Mouse (Mus musculus) right cerebral cortex, postnatal 36 days (tissue): Measurements from ENCODE around the gene Sirt4.
"Not testable (repeated sequence)": the region's sequence is repeated elsewhere in the genome, so short reads cannot be mapped to it uniquely, and the experiment has no call there.

Experiments
- DNase-seq, 2 experiments: peaks; one replicate each; pipeline ENCODE4 v3.0.0; 2022; ENCODE audit warnings: low spot score in 2 of 2, mixed read lengths in 1 of 2

The Sirt4 gene

DNA sequence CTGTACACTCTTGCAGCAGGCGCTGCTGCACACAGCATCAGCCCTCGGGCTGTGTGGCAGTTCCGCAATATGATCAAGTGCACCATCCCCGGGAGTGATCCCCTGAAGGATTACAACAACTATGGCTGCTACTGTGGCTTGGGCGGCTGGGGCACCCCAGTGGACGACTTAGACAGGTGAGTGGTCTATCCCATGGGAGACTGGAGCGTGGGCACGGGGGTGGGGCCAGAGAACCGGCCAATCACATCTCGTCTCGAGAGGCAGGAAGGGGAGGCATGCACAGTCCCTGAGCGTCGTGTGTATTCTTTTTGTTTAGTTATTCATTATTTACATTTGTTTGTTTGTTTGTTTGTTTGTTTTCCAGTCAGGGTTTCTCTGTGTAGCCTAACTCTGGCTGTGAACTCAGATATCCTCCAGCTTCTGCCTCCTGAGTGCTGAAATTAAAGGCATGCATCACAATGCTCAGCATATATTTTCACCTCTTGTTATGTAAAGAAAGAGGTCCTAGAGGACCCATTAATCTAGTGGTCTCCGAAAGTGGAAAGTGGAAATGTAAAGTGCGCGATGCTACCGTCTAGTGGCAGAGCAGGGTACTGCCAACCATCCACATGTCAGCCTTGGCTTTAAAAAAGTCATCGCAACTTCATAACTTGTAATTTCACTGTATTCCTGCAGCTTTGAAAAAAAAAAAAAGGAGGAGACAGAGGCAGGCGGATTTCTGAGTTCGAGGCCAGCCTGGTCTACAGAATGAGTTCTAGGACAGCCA lies 13.6 kb downstream of the Sirt4 start:
- DNase-seq: no peak

- no peak for DNase-seq
These were observed 14.7 kb downstream of the Sirt4 start for GRCm38 (mm10) chr5:115469791-115470190.

GRCm38 (mm10) chr5:115465642-115466420 lies 18.7 kb downstream of the Sirt4 start, which contains the start of gene Pla2g1b:
Pla2g1b (plus strand) TSS chr5:115466262.
- DNase-seq: no peak

DNA sequence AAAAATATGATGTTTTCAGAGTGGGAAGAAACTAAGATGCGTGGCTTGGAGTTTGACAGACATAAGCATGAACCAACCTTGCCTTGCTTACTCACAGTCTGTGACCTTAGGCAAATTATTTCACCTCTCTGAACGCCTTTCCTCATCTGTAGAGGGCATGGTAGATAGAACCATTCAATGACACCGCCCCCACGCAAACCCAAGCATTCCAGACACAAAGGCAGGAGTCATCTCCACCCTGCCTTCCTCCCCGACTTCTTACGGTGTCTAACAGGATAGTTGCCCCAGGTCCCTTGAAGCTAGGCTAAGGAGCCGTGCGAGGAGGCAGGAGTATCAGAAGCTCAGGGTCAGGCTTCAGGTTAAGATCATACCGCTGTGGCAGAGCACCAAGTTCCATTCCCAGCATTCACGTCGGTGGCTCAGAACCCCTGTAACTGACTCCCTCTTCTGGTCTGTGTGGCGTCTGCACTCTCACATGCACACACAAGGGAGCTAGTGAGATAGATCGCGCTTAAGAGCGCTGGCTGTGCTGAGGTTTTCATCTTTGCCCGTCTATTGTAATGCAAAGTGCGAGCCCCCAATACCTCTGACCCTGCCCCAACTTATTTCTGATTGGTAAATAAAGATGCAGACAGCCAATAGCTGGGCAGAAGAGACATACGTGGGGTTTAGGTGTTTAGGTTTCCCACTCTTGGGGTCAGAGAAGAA lies 20.0 kb downstream of the Sirt4 start:
- DNase-seq: no peak

DNA sequence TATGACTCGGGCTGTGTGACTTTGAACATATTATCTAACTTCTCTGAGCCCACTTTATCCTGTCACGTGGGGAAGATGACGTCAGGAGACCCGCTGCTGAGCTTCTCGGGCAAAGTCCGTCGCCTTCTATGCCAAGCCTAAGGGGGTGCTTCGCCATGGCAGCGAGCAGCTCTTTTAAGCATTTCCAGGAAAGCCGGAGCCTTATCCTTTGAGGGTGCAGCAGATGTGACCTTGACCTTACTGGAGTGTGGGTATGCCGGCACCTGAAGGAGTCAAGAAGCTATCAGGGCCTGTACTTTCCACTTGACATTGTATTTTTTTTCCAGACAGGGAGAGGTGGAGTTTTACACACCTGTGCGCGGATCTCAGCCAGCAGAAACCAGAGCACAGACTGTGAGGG lies 25.6 kb downstream of the Sirt4 start:
- no peak for DNase-seq

GRCm38 (mm10) chr5:115455838-115456237 lies 28.7 kb downstream of the Sirt4 start:
- DNase-seq: no peak

DNA sequence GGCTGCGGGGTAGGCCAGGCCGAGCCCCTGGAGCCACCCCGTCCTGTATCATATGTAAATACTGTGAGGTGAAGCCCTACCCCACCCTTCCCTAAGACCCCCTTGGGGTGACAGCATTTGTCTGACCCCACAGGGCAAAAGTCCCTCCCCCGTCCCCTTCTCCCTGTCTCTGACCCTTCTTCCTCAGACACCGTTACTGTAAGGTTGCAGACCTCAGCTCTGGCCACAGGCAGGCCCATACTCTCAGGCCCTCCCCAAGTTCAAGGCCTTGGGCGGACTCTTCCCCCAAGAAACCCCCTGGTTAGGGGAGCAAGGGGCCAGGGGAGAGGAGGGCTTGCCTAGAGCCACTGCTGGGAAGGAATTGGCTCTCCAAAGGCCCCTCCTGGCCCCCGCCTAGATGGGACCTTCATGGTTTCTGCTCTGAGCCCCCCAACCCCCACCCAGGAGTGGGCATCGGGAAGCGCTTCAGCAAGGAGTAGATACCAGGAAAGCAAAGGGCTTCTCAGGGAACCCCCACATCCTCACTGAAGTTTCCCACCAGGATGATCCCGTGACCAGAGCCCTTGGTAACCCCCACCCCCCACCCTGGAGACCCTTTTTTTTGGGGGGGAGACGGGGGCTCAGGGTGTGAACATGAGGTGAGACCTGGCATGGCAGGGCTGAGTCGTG lies 30.0 kb downstream of the Sirt4 start:
- no peak for DNase-seq

DNA sequence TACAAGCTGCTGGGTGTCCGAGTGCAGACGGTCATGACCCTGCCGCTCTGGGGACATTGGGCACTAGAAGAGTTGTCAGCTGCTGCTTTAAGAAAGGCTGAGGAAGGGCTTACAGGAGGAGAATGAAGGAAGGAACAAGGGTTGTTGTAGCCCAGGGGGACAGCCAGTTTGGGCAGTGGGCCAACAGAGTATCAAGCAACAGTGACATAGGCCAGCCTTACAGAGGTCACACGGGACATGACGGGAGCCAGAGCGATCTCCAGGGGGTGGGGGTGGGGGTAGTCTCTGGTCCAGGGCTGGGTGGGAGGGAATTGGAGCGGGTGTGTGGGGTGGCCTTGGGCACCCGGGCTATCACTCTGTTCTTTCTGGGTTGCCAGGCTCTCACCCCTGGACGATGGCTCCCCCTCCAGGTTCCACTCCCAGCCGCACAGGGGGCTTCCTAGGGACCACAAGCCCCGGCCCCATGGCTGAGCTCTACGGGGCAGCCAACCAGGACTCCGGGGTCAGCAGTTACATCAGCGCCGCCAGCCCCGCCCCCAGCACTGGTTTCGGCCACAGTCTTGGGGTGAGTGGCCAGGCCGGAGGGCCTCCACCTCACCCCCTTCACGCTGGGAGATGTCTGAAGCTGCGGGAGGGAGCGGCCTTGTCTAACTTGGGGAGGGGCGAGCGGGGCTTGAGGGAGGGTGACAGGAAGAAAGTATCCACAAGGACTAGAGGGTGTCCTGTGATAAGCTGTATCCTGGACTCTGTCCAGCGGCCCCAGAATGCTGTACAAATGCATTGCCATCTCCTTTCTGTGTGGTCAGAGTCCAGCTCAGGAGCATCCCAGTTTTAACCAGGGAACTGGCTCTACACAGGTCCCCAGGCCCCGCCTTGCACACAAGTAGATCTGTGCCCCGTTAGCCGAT lies 33.9 kb downstream of the Sirt4 start:
- no peak for DNase-seq

- no peak for DNase-seq
These were observed 35.3 kb downstream of the Sirt4 start for GRCm38 (mm10) chr5:115449247-115449646.

DNA sequence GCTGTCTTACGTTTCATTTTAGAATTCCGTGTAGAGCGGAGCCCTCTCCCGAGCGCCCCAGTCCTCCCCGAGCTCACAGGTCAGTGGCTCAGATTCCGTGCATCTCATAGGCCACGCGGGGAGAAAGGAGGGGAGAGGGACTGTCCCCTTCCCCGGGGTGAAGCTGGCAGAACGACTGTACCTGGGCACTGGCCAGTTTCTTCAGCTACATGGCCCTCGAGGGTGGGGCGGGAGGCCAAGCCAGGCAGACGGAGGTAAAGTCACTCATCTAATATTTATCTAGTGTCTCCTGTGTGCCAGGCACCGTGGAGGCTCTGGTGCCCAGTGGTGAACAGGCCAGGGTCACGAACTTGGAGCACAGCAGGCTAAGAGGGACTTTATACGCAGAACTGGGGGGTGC lies 37.4 kb downstream of the Sirt4 start:
- DNase-seq: no peak

DNA sequence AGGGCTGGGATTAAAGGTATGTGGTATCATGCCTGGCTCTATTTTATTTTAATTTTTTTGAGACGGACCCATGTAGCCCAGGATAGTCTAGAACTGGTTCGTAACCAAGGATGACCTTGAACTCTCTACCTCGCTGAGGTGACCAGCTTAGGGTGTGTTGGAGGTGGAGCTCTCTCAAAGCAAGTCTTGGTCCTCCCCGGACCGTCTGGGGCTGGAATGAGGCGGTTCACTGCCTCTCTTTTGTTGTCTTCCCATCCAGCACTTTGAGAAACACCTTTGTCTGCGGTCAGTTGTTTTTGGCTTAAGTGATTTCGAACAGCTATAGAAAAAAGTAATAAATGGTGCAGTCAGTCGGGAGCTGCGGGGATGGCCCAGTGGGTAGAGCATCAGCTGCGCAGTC lies 40.4 kb downstream of the Sirt4 start:
- DNase-seq: no peak

GRCm38 (mm10) chr5:115442663-115443062 lies 41.9 kb downstream of the Sirt4 start:
- DNase-seq: not testable (repeated sequence)

GRCm38 (mm10) chr5:115441205-115441849 lies 43.2 kb downstream of the Sirt4 start:
- peak; percentile 64 to 71 for DNase-seq

- DNase-seq: no peak
These were observed 45.9 kb downstream of the Sirt4 start for GRCm38 (mm10) chr5:115438667-115439066.

DNA sequence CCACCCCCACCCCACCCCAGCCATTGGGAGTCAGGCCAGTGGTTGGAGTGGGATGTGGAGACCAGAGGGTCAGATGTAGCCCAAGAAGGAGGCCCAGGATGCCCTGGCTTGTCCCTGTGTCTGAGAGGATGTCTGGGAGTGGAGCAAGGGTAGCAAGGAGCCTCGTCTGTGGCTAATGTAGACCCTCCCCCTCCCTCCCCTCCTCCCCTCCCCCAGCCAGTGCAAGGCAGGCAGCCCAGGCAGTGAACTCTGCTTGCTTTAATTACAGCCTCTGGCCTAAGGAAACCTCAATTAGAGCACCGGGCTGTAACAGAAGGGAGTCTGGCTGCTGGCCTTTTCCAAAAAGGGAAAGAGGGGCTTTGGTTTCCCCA lies 46.6 kb downstream of the Sirt4 start:
- DNase-seq: no peak

DNA sequence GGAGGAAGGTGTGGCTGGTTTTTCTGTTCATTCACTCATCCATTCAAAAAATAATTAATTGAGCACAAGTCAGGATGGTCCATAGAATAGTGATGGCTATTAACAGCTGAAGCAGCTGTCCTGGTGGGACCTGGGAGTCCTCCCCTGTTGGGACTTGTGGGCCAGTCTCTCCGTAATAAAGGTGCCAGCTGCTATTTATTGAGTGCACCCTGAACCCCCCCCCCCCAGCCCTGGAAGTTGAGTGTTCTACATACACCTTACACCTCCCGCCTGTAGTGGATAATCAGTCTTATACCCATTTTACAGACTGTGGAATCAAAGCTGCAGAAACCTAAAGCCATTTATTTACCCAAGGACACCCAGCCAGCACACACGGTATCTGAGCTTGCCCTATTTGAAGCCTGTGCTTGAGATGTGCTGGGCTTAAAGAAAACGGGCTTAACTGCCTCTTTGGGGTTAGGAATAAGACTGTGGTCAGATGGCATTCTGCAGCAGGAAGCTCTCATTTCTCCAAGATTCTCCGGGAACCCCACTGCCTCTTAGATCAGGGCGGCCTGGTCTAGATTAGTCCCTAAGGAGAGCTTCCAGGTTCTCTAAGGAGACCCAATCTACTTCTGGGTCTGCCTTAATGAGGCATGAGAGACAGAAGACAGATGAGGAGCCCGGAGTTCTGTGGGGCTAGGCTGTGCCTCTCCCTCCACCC lies 47.1 kb downstream of the Sirt4 start:
- DNase-seq: no peak

GRCm38 (mm10) chr5:115436421-115437124 lies 48.0 kb downstream of the Sirt4 start:
- DNase-seq: peak; percentile 88 to 90

- DNase-seq: no peak
These were observed 48.7 kb downstream of the Sirt4 start for GRCm38 (mm10) chr5:115435755-115436379.
